Mouse (Mus musculus) layer of hippocampus, adult 9-11 months (tissue): ENCODE data around the gene Xpot.

ENCODE experiments used
- DNase-seq: peaks from one replicate; pipeline ENCODE4 v3.0.0; 2022

Xpot gene

GRCm38 (mm10) chr10:121626186-121626882 is at the start of gene Xpot:
Xpot (minus strand) TSS chr10:121626332.
- DNase-seq, result peak; percentile 98

GRCm38 (mm10) chr10:121669103-121669502 is 43.0 kb upstream of the Xpot start:
- peak; percentile 27 for DNase-seq

GRCm38 (mm10) chr10:121665631-121666145 is 39.6 kb upstream of the Xpot start:
- DNase-seq, result no peak

GRCm38 (mm10) chr10:121663599-121663998 is 37.5 kb upstream of the Xpot start:
- DNase-seq, result no peak

- DNase-seq, result no peak
These were observed 36.6 kb upstream of the Xpot start for GRCm38 (mm10) chr10:121662711-121663110.

- DNase-seq, result peak; percentile 67
These were observed 29.8 kb upstream of the Xpot start for GRCm38 (mm10) chr10:121655907-121656306.

- no peak for DNase-seq
These were observed 26.9 kb upstream of the Xpot start for GRCm38 (mm10) chr10:121653079-121653478.

GRCm38 (mm10) chr10:121646294-121646693 is 20.2 kb upstream of the Xpot start:
- DNase-seq, result no peak

- no peak for DNase-seq
These were observed 16.2 kb upstream of the Xpot start for GRCm38 (mm10) chr10:121642054-121642947.

- DNase-seq, result no peak
These were observed 15.3 kb upstream of the Xpot start, which contains the start of gene D930020B18Rik for GRCm38 (mm10) chr10:121641272-121642053. D930020B18Rik (plus strand) TSS chr10:121641588.

- no peak for DNase-seq
These were observed 14.8 kb upstream of the Xpot start for GRCm38 (mm10) chr10:121640944-121641271.

- no peak for DNase-seq
These were observed 14.2 kb upstream of the Xpot start for GRCm38 (mm10) chr10:121640150-121640930.

- no peak for DNase-seq
These were observed 13.4 kb upstream of the Xpot start for GRCm38 (mm10) chr10:121639573-121639972.

- DNase-seq, result no peak
These were observed 10.1 kb upstream of the Xpot start for GRCm38 (mm10) chr10:121636276-121636675.

- DNase-seq, result no peak
These were observed 8.0 kb upstream of the Xpot start for GRCm38 (mm10) chr10:121634159-121634558.

GRCm38 (mm10) chr10:121628561-121629040 is 2.5 kb upstream of the Xpot start:
- DNase-seq, result no peak

GRCm38 (mm10) chr10:121627216-121627852 is 1.2 kb upstream of the Xpot start:
- DNase-seq, result no peak

GRCm38 (mm10) chr10:121625407-121626185 is 536 bp downstream of the Xpot start:
- no peak for DNase-seq

GRCm38 (mm10) chr10:121625006-121625405 is 1.1 kb downstream of the Xpot start:
- no peak for DNase-seq

GRCm38 (mm10) chr10:121623670-121624069 is 2.5 kb downstream of the Xpot start:
- DNase-seq, result no peak

GRCm38 (mm10) chr10:121622431-121622830 is 3.7 kb downstream of the Xpot start:
- DNase-seq, result no peak
